Mouse (Mus musculus) kidney, postnatal 0 days (tissue): Measurements from ENCODE around the gene Smcr8. TPM values are rescaled to one million over a fixed set of nuclear protein-coding genes. Genes with fewer than 3 reads are reported as not detected.
"Not testable (repeated sequence)": the region's sequence is repeated elsewhere in the genome, so short reads cannot be mapped to it uniquely, and the experiment has no call there.

Source experiments
- ATAC-seq: fragments of 200-750 bp; cut with Nextera tagmentation; replicated peaks from 2 replicates; pipeline ENCODE4 v1.8.0; 2017; ENCODE audit warnings: low read depth, moderate number of reproducible peaks, moderate TSS enrichment, moderate library complexity; ENCODE audit not compliant: low FRiP score
- DNase-seq: peaks from one replicate; pipeline ENCODE4 v3.0.0-alpha.2; 2016; ENCODE audit warnings: low spot score
- H3K27ac ChIP-seq: fragments of 300-500 bp; sonication (generic); 2 replicates; pipeline ENCODE4 v1.5.1; 2014; ENCODE audit warnings: mild to moderate bottlenecking
- H3K27me3 ChIP-seq: fragments of 300-500 bp; sonication (generic); 2 replicates; pipeline ENCODE4 v1.6.1; 2014; ENCODE audit warnings: low read length, mixed read lengths; ENCODE audit not compliant: insufficient read depth
- H3K36me3 ChIP-seq: fragments of 300-500 bp; sonication (generic); 2 replicates; pipeline ENCODE4 v1.6.1; 2014; ENCODE audit warnings: low read length, mixed read lengths; ENCODE audit not compliant: insufficient read depth
- H3K4me1 ChIP-seq: fragments of 300-500 bp; sonication (generic); replicated peaks from 2 replicates; pipeline ENCODE4 v1.6.1; 2014; ENCODE audit warnings: antibody characterized with exemption, low read length, mixed read lengths; ENCODE audit not compliant: insufficient read depth
- H3K4me2 ChIP-seq: fragments of 300-500 bp; sonication (generic); 2 replicates; pipeline ENCODE4 v1.6.1; 2014; ENCODE audit warnings: mild to moderate bottlenecking, low read length, moderate library complexity, mixed read lengths
- H3K4me3 ChIP-seq: fragments of 300-500 bp; sonication (generic); replicated peaks from 2 replicates; pipeline ENCODE4 v1.5.1; 2014; ENCODE audit warnings: low read depth, low read length
- H3K9ac ChIP-seq: fragments of 300-500 bp; sonication (generic); 2 replicates; pipeline ENCODE4 v1.6.1; 2014; ENCODE audit warnings: low read depth, low read length
- H3K9me3 ChIP-seq: fragments of 300-500 bp; sonication (generic); replicated peaks from 2 replicates; pipeline ENCODE4 v1.6.1; 2016; ENCODE audit warnings: low read length, inconsistent platforms, mixed read lengths
- CTCF ChIP-seq: IDR thresholded peaks from 2 replicates; pipeline ENCODE4 v1.5.1; 2016; ENCODE audit warnings: antibody characterized with exemption, low read depth, mild to moderate bottlenecking, moderate library complexity
- WGBS: fragments of 180-500 bp; shearing (Covaris S2); extraction: QIAGEN DNeasy Blood & Tissue Kit; methylation state at CpG from one replicate; pipeline ENCODE4 v1.1.7; 2014; 5-methylcytosine and 5-hydroxymethylcytosine counted together
- polyA plus RNA-seq: library from polyadenylated mRNA; unstranded; fragments of >200 nt; fragmentation: Nextera tagmentation; extraction: Ambion mirVana; gene quantifications from 2 replicates; pipeline ENCODE4 v1.2.1, GENCODE M21; 2015

Gene Smcr8
- polyA plus RNA-seq, 1 experiment from 2014 or later = 4.0 TPM

GRCm38 (mm10) chr11:60811054-60811460 lies 33.7 kb downstream of the Smcr8 start:
- Histone ChIP-seq H3K4me2 (peak overlapping the region; percentile 77), H3K36me3 (no peaks in the 10 kb centered on the region), H3K27me3 (no peaks in the 10 kb centered on the region), H3K4me1 (peaks cover 12% of the 10 kb centered on the region; the same call in 1 of the 2 replicates), H3K27ac (peak overlapping the region; percentile 73), H3K9ac (peak overlapping the region; percentile 46; the same call in 1 of the 2 replicates), H3K9me3 (no peaks in the 10 kb centered on the region), H3K4me3 (peak overlapping the region; percentile 36)
- ATAC-seq (peak; percentile 97), DNase-seq (peak; percentile 96)
- WGBS = under 1% methylated on average over 29 of the region's 29 CpGs
- no peak for TF ChIP-seq CTCF

GRCm38 (mm10) chr11:60811618-60812017 lies 34.3 kb downstream of the Smcr8 start, which contains the start of gene Shmt1:
Gene Shmt1 (minus strand): TSS chr11:60811718.
- H3K27ac ChIP-seq = peak within 1 kb of the TSS; percentile 73
- not testable (repeated sequence) for ATAC-seq

GRCm38 (mm10) chr11:60816398-60816797 lies 39.1 kb downstream of the Smcr8 start:
- Histone ChIP-seq H3K9ac (no peak overlapping the region), H3K4me2 (no peak overlapping the region), H3K27me3 (no peaks in the 10 kb centered on the region), H3K27ac (no peak overlapping the region), H3K4me3 (no peak overlapping the region), H3K9me3 (no peaks in the 10 kb centered on the region), H3K4me1 (no peaks in the 10 kb centered on the region), H3K36me3 (no peaks in the 10 kb centered on the region)
- 65% methylated on average over 5 of the region's 5 CpGs for WGBS
- no peak for DNase-seq
- no peak for TF ChIP-seq CTCF
- no peak for ATAC-seq

More at GRCm38 (mm10) chr11:60811618-60812017, 34.3 kb downstream of the Smcr8 start, which contains the start of gene Shmt1:
- H3K27me3 ChIP-seq, H3K9me3 ChIP-seq, DNase-seq, H3K36me3 ChIP-seq: not testable (repeated sequence)
- Histone ChIP-seq H3K9ac (peak within 1 kb of the TSS; percentile 46; the same call in 1 of the 2 replicates), H3K4me2 (peak within 1 kb of the TSS; percentile 77), H3K4me3 (peak within 1 kb of the TSS; percentile 36), H3K4me1 (peaks cover 12% of the 10 kb centered on the region; the same call in 1 of the 2 replicates)
- WGBS = 39% methylated on average over 6 of the region's 6 CpGs

- TF ChIP-seq CTCF = no peak
- Histone ChIP-seq H3K9ac (no peak overlapping the region), H3K27me3 (no peaks in the 10 kb centered on the region), H3K4me3 (no peak overlapping the region), H3K27ac (no peak overlapping the region), H3K4me1 (no peaks in the 10 kb centered on the region), H3K9me3 (no peaks in the 10 kb centered on the region), H3K4me2 (no peak overlapping the region), H3K36me3 (no peaks in the 10 kb centered on the region)
- WGBS = 67% methylated on average over 2 of the region's 2 CpGs
- DNase-seq = no peak
- ATAC-seq = no peak
These were observed 46.4 kb downstream of the Smcr8 start for GRCm38 (mm10) chr11:60823771-60824170.

GRCm38 (mm10) chr11:60825191-60825590 lies 47.9 kb downstream of the Smcr8 start:
- H3K4me2 ChIP-seq = no peak overlapping the region
- peak; percentile 44 for DNase-seq
- no peaks in the 10 kb centered on the region for H3K27me3 ChIP-seq
- TF ChIP-seq CTCF = no peak
- H3K9ac ChIP-seq = no peak overlapping the region
- H3K36me3 ChIP-seq = no peaks in the 10 kb centered on the region
- H3K4me3 ChIP-seq = no peak overlapping the region
- H3K27ac ChIP-seq = no peak overlapping the region
- WGBS = 46% methylated on average over 3 of the region's 3 CpGs
- no peaks in the 10 kb centered on the region for H3K4me1 ChIP-seq
- H3K9me3 ChIP-seq = no peaks in the 10 kb centered on the region
- no peak for ATAC-seq

- H3K9me3 ChIP-seq = no peaks in the 10 kb centered on the region
- TF ChIP-seq CTCF = no peak
- WGBS = 50% methylated on average over 1 of the region's 1 CpGs
These were observed 49.4 kb downstream of the Smcr8 start for GRCm38 (mm10) chr11:60826700-60827099.

More at GRCm38 (mm10) chr11:60826700-60827099, 49.4 kb downstream of the Smcr8 start:
- DNase-seq (no peak), ATAC-seq (no peak)
- Histone ChIP-seq H3K4me1 (no peaks in the 10 kb centered on the region), H3K4me2 (no peak overlapping the region), H3K27ac (no peak overlapping the region), H3K36me3 (no peaks in the 10 kb centered on the region), H3K27me3 (no peaks in the 10 kb centered on the region), H3K9ac (no peak overlapping the region), H3K4me3 (no peak overlapping the region)
